Mouse (Mus musculus) midbrain, embryonic 14.5 days (tissue): ENCODE results near the gene Gm21748. TPM values are rescaled to one million over a fixed set of nuclear protein-coding genes. Genes with fewer than 3 reads are reported as not detected.
"Not testable (repeated sequence)": the region's sequence is repeated elsewhere in the genome, so short reads cannot be mapped to it uniquely, and the experiment has no call there.

Source experiments
- ATAC-seq: fragments of 200-750 bp; cut with Nextera tagmentation; 2 replicates; pipeline ENCODE4 v1.8.0; 2017; ENCODE audit warnings: moderate number of reproducible peaks, moderate library complexity; ENCODE audit not compliant: low FRiP score, low TSS enrichment
- DNase-seq: peaks from one replicate; pipeline ENCODE4 v3.0.0-alpha.2; 2015
- H3K27ac ChIP-seq: fragments of 300-500 bp; sonication (generic); replicated peaks from 2 replicates; pipeline ENCODE4 v1.5.1; 2014; ENCODE audit warnings: mild to moderate bottlenecking, low read depth, low read length, moderate library complexity
- H3K27me3 ChIP-seq: fragments of 300-500 bp; sonication (generic); 2 replicates; pipeline ENCODE4 v1.6.1; 2014; ENCODE audit warnings: low read length, control low read depth, mixed read lengths; ENCODE audit not compliant: control insufficient read depth, insufficient read depth
- H3K36me3 ChIP-seq: fragments of 300-500 bp; sonication (generic); 2 replicates; pipeline ENCODE4 v1.6.1; 2014; ENCODE audit warnings: low read length, control low read depth; ENCODE audit not compliant: control insufficient read depth, insufficient read depth
- H3K4me1 ChIP-seq: fragments of 300-500 bp; sonication (generic); 2 replicates; pipeline ENCODE4 v1.6.1; 2014; ENCODE audit warnings: mild to moderate bottlenecking, antibody characterized with exemption, low read length, control low read depth; ENCODE audit not compliant: control insufficient read depth, insufficient read depth
- H3K4me2 ChIP-seq: fragments of 300-500 bp; sonication (generic); 2 replicates; pipeline ENCODE4 v1.6.1; 2014; ENCODE audit warnings: mild to moderate bottlenecking, low read length, moderate library complexity
- H3K4me3 ChIP-seq: fragments of 300-500 bp; sonication (generic); replicated peaks from 2 replicates; pipeline ENCODE4 v1.5.1; 2014; ENCODE audit warnings: low read depth, low read length
- H3K9ac ChIP-seq: fragments of 300-500 bp; sonication (generic); replicated peaks from 2 replicates; pipeline ENCODE4 v1.6.1; 2014; ENCODE audit warnings: mild to moderate bottlenecking, low read length, moderate library complexity
- H3K9me3 ChIP-seq: fragments of 300-500 bp; sonication (generic); 2 replicates; pipeline ENCODE4 v1.6.1; 2016; ENCODE audit warnings: low read length, control low read depth, mixed read lengths; ENCODE audit not compliant: control insufficient read depth
- WGBS: fragments of 180-500 bp; shearing (Covaris S2); extraction: QIAGEN DNeasy Blood & Tissue Kit; methylation state at CpG from one replicate; pipeline ENCODE4 v1.1.7; 2014; 5-methylcytosine and 5-hydroxymethylcytosine counted together
- polyA plus RNA-seq: library from polyadenylated mRNA; unstranded; fragments of >200 nt; fragmentation: Nextera tagmentation; extraction: Ambion mirVana; gene quantifications from 2 replicates; pipeline ENCODE4 v1.2.1, GENCODE M21; 2014

Gm21748 gene
- polyA plus RNA-seq: not detected in 2 replicates

DNA sequence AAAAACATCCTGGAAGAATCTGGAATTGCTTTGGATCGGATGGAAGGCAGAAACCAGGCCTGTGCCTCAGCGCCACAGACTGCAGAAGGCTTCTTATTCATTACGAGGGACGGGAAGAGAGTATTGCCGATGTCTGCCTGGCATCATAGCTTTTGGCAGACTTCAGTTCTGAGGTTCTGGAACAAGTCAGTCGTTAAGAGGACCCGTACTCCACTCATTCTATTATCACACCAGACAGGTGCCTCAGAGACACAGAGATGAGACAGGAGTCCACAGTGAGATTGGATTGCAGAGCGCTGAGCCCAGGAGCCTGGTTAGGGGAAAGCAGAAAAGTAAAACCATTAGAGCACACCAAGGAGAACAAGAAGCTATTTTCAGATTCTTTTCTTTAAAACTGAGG lies at the start of gene Gm21748:
TSS of gene Gm21748 (minus strand) at position 101 of the 400 bp plus-strand sequence.
- H3K27ac ChIP-seq, H3K27me3 ChIP-seq, H3K9ac ChIP-seq, DNase-seq, H3K9me3 ChIP-seq, H3K4me1 ChIP-seq, H3K4me2 ChIP-seq, ATAC-seq, H3K4me3 ChIP-seq, H3K36me3 ChIP-seq: not testable (repeated sequence)
- no CpG with 5 or more reads among the region's 8 CpGs for WGBS

Other genes with a start within 250 kb of the Gm21748 start
- gene Gm21860, start 84.4 kb downstream of the Gm21748 start, polyA plus RNA-seq: not detected in 2 replicates
- not detected in 2 replicates for gene Gm47283, start 54.4 kb downstream of the Gm21748 start, polyA plus RNA-seq